Mouse (Mus musculus) 416B (cell line): ENCODE results near the gene B4galnt3.
A peak's percentile ranks its signal among the peaks of the same experiment; 100 is the strongest.

Experiments used
- DNase-seq: peaks from one replicate; pipeline ENCODE4 v3.0.0; 2011; ENCODE audit warnings: low read depth

Gene B4galnt3

DNA sequence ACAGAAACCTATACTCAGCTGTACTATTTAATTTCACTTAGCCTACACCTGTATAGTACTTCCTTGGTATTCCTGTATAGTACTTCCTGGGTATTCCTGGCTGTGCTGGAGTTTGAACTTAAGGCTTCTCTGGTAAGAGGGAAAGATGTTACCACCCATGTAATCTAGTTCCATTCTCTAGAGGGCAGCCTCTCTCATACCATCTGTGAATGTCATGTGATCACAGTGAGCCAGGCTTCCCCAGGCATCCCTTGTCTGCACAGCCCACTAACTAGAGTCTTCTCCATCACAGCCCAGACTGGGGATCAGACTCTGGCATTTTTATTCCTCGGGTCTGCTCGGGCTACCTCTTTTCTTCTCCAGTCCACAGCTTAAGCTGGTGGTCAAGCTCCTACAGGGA lies 75.1 kb downstream of the B4galnt3 start:
- peak; percentile 28 for DNase-seq

DNA sequence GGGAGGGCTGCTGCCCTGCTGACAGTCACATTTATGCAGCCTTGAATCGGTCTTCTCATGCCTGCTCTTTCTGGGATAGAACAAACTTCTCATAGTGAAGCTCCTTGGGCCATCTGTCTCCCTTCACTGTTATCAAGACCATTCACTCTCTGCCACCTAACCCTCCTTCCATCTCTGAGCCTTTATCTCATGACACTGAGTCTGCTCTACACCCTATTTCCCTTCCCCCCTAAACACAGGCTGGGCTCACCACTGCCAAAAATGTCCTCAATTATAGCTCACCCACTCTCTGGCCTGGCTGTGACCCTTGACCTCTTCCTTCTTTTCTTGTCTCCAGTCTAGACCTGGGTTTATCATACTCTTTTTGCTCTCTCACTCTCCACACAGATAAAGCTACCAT lies 77.7 kb downstream of the B4galnt3 start:
- no peak for DNase-seq

DNA sequence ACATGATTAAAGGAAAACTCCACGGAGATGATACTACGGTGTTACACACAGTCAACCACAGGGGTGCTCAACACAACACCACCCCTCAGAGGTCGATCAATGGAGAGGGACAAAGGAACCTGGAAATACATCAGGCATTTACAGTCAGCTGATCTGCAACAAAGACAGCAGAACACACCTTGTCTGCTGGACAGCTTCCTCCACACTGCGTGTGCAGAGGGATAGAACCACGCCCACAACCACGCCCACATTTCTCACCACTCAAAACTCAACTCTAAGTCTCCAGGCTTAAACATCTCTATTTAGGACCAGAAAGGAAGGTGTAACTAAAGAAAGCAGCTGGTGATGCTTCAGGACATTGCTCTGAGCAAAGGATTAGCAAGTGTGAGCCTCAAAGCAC lies 82.8 kb downstream of the B4galnt3 start:
- no peak for DNase-seq

DNA sequence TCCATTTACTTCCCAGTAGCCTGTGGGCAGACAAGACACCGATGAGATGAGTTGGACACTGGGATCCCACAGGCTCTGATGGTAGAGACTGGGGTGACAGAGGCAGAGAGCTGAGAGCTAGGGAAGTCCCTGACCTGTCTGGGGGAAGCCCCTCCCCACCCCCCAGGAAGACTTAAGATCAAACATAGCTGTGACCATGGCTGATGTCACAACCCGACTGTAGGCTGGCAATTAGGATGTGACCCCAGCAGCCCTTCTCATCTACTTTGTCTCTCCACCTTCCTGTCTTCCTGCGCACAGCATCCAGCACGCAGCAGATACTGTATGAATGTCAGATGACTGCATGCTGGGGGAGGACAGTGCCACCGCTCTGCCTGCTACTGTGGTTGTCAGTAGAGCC lies 87.8 kb downstream of the B4galnt3 start:
- no peak for DNase-seq

DNA sequence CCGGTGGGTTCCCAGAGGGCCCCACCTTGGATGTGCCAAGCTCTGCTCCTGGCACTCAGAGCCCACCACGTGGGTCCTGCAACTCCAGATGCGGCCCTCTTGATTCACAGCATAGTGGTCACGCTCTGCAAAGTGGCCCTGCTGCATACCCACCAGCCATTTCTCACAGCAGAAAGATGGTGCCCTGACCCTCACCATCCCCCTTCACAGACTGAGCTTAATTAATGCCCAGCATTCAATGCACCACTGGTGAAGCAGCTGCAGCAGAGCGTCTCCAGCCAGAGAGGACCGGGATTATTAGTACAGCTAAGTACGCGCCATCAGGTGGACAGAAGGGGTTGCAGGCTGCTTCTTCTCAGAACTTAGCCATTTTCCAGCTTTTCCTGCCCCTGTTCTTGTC lies 92.0 kb downstream of the B4galnt3 start:
- no peak for DNase-seq

DNA sequence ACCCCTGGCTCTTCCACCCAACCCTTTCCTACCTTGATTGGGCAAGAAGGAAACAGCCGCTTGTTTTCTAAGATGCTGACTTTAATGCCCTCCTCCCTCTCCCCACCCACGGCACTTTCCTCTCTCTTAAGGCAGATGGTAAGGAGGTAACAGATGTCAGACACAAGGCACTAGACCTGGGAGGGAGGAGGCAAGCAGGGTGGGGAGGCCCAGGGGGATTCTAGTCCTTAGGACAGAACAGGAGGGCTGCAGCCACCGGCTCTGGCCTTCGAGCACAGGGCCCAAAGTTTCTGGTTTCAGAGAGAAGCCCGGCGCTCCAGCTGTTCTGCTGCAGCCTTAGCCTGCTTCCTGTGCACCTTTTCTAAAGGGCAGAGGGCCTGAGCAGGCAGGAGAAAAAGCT lies 92.4 kb downstream of the B4galnt3 start:
- no peak for DNase-seq

DNA sequence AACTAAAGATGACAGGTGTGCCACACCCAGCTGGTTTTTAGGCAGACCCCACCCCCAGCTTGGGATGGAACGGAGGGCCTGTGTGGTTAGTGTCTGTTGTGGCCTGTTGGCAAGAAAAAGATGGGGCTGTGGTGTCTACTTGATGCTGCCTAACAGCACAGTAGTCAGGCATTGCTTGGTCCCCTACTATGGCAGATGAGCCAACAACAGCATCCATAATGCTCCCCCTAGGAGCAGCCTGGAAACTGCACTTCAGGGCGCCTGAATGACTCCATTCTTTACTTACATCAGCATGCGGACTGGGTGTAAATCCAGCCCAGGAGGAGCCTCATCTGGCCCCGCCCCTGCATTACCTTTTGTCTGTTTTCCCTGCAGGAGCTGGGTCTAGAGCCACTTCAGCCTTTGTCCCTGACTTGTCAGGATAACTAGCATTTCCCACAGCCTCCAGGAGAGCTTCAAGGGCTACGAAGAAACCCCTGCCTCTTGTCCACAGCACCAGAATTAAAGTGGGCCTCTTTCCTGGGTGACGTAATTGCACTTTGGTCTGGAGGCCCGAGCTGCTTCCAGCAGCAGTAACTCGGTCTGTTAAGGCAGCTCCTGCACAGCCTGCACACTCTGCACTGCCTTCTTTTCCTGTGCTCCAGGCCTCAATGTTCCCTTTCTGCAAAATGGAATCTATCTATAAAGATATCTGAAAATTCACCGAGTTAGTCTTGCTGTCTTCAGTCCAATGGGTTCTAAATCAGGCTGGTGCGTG lies 94.5 kb downstream of the B4galnt3 start:
- DNase-seq: no peak

DNA sequence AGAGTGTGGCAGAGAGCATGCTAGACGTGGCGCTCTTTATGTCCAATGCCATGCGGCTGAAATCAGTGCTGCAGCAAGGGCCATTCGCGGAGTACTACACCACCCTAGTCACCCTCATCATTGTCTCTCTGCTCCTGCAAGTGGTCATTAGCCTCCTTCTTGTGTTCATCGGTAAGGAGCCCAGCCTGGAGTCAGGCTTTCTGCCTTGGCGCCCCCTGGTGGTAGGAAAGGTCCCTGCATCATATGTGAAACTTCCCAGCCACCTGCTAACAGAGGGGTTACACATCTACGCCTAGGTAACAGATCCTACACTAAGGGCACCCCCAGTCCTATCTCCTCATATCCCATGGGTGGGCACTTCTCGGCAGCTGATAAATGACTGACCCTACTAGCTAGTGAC lies 96.4 kb downstream of the B4galnt3 start:
- DNase-seq: peak; percentile 72

DNA sequence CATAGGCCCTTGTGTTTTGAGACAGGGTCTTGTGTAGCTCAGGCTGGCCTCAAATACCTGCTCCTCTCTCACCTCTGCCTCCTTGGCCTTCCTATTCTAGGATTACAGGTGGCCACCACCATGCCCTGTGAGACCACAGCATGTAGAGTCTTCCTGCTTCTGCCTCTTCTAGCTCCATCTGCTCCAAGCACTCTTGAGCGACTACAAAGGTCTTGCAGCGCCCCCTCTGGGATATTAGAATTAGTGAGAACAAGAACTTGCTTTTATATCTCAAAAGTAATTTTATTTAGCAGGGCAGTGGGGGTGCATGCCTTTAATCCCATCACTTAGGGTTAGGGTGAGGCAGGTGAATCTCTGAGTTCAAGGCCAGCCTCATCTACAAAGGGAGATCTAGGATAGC lies 97.5 kb downstream of the B4galnt3 start:
- DNase-seq: peak; percentile 90

DNA sequence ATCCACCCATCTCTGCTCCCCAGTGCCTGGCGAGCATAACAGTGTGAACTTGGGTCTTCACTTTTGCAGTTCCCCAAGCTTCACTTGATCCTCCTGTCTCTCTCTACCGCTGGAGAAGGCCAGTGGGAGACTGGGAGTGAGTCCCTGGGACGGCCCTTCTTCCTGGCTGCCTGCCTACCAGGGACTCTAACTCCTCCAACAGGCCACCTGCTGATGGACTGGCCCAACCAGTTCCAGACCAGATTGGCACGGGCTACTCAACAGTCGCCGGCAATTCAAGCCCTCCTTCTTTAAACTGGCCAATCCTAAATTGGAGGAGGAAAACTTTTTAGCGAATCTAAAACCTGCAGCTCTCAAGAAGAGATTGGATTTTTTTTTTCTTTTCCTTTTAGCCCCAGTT lies 99.4 kb downstream of the B4galnt3 start:
- DNase-seq: no peak

DNA sequence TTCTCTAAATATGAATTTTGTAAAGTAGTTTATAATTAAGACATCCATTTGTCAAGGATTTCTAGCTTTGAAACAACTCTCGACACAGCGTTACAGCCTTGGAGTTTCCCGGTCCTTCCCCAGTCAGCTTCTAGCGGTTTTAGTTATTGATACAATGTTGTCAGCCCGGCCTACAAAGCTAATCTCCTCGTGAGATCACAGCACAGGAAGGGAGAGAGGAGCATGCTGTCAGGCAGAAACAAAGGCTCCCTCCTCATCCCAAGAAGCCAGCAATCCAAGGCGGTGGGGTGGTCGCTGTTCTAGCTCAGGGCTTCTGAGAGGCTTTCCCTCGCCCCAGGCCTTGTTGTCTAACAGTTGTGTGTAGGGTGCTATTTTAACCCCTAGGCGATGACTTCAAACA lies 100.1 kb downstream of the B4galnt3 start:
- DNase-seq: no peak

DNA sequence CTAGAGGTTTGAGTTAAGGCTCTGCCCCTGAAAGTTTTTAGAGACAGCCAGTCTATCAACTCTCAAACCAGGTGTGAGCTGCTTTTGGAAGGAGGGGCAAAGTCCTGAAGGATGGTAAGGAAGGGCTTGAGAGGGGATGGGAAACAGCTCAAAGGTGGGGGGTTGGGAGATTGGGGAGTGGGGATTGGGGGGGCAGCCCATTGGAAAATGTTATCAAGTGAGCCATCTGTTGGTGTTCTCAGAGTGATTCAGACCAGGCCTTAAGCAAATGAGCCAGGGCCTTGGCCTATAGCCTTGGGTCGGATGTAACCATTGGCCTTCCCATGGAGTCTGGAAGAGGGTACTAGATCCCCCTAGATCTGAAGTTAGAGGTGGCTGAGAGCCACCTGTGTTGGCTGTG lies 100.6 kb downstream of the B4galnt3 start:
- no peak for DNase-seq

DNA sequence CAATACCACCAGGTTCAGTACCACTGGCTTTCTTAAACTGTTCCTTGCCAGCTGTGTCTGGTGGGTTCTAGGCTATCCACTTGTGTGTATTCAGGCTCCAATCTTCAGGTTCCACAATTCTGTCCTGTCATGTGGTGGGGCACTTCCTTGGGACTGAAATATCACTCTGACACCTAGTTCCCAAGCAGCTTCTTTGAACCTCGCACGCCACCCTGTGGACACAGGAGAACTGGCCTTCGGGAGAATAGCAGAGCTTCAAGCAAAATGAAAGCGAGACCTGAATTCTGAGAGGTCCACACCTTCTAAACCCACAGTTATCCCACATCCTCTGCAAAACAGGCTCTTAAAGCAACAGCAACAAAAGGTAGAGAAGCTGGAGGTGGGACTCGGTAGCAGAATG lies 101.2 kb downstream of the B4galnt3 start:
- peak; percentile 95 for DNase-seq

DNA sequence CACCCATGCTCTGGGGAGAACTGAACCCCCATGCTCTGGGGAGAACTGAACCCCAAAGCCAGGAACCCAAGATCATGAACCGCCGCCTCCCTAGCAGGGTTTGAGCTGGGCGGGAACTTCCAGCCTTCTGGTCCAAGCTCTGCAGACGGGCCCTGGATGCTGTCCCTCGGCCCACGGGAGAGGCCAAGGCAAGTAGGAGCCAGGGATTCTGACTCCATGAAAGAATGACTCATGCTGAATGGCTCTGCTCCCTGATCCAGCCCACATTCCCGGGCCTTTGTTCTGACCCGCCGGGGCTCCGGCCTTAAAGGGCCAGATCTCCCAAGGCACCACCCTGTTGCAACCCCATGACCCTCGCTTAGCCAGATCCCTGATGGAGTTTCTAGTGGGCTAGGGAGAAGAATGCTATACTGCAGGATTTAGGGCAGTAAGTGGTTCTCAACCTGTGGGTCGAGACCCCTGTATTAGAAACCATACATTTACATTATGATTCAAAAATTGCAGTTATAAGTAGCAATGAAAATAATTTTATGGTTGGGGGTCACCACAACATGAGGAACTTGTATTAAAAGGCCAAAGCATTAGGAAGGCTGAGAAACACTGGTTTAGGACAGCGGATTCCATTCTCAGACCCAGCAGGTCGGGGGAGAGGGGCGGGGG lies 102.0 kb downstream of the B4galnt3 start:
- DNase-seq: no peak

DNA sequence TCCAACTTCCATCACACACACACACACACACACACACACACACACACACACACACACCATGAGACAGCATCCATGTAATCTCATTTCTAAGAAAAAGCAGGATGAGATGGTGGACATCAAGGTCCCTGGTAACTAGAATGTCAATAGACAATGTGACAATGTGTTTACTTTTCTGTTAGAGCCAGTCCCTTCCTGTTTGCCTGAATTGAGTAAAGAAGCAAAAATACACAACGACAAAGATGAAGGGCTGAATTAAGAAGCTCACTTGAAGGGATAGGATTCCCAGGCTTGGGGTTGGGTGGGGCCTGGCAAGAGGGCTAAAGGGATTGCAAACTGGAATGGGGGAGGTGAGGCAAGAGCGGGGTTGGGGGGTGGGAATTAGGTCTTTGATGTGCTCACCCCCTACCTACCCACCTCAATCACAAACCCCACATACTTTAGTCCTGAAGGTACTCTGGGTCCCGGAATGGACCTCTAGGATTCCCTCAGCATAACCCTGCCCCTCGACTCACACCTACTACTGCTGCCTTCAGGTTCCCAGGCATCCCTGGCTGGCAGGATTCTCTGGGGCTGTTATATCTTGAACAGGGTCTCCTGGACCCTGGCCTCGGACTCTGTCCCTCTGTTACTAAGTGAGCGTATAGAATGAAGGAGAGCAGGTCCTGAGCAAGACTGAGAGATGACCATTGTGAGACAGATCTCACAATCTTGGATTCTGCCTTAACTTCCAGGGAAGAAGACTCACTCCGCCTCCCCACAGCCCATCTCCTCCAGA lies 102.8 kb downstream of the B4galnt3 start:
- DNase-seq: no peak

DNA sequence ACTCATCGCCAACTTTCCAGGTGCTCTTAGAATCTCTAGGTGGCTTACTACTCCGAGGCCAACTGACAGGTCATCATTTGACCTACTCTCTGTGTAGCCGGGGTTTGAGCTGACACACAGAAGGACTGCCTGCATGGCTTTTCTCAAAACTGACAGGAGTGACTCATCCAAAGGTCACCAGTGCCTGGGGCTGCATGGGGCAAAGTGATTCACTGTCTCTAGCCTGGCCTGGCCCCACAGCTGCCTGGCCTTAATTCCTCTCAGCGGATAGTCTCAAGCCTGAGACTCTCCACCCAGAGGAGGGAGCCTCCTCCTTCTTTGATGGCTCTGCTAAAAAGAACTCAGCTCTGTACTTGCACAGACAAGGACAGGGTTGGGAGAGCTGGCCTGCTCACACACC lies 103.4 kb downstream of the B4galnt3 start:
- DNase-seq: peak; percentile 88

DNA sequence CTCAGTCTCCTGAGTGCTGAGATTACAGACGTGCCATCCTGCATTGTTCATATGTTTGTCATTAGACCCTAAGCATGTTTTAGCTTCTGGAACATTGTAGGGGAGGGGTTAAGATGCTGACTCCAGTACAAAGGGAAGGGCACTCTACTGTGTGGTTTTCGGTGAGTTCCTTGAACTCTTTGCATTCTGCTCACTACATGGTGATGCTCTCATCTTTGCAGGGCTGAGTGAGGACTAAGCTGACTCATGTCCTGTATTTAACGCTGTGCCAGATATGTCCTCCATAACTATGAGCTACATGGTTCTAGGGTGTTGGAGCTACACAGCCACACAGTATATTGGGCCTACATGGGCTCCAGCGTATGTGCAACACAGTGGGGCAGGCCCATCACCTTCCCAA lies 104.0 kb downstream of the B4galnt3 start:
- peak; percentile 83 for DNase-seq

DNA sequence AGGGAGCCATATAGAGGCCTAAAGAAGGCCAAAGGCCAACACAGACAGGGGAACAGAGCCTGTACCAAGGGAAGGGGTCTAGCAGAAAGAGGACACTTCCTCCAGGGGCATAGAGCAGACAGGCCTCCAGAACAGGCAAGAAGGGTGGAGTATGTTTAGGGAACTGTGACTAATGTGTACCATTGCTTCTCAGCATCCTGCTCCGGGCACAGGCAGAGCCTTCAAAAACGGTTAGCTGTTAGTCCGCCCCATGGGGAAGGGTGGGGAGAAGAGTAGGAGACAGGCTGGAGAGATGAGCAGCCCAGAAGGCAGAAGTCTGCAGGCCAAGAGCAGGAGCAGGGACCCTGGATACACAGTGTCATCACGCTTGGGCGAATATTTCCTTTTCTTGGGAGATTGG lies 105.1 kb downstream of the B4galnt3 start:
- DNase-seq: no peak

DNA sequence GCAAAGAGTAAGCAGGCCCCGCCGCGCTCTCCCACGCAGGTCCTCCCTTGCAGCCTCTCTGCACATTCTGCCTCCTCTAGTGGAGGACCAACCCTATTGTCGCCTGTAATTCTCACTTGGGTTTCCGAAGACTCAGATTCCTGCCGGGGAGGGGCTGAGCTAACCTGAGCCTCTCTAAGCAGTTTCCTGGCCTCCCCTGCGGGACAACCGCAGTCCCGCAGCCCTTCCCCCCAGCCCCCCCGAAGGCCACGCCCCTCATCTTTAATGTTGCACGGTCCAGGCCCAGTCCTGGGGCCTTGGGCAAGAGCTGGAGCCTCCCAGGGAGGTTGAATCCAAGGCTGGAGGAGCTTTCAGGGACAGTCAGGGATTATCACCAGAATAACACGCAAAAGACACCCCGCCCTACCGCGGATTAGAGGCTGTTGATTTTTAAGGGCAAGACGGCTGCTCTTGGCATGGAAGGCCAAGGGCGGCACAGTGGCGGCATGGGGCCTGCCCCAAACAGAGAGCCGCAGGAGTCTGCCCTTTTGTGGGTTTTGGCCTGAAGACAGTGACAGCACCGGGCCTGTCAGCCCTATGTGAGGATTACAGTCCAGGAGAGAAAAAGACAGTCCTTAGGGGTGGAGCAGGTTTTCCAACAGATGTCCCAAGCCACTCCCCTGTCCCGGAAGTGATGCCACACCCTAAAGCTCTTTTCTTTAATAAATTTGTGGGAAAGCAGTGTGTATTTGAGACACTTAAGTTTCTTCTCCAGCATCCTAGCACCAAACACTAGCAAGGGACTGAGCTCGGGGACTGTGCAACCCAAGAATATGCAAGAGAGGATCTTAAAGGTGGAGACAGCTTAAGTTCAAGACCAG lies 105.8 kb downstream of the B4galnt3 start:
- no peak for DNase-seq

DNA sequence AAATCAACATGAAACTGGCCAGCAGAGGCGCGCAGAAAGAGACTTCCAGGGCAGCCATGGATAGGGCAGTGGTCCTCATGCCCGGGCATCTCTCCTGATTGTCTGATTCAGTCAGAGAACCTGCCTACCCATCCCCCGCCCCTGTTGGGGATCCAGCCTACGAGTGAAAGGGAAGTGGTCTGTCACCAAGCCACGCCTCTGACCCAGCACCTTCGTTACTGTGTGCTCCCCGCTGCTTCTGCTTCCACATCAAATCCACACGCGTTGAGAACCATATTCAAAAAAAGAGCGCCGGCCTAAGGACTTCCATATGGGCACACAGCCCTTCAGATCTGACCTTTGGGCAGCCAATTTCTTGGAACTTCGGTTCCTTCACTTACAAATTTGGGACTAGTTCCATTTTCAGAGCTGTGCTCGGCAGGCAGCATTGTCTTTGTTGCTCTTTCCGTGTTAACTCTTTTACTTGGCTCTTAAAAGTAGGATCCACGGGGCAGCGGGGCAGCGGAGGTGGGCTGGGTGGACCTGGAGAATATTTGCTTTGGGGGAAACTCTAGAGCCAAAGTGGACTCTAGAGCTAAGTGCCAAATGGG lies 106.7 kb downstream of the B4galnt3 start:
- DNase-seq: peak; percentile 69

DNA sequence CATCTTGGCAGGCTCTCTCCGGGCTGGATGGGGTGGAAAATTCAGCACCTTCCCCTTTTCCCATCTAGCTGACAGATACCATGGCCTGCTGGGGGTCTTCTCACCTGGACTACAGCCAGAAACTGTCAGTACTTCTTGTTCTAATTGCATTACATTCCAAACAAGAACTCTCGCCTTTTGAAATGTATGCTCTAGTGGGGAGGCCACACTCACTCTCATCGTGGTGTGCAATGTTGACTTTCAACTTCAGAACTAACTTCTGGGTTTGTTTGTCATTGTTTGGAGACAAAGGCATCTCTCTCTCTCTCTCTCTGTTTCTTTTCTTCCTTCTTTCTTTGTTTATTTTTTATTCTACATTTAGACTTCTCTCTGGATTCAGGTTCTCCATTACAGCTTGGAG lies 107.8 kb downstream of the B4galnt3 start:
- DNase-seq: no peak

DNA sequence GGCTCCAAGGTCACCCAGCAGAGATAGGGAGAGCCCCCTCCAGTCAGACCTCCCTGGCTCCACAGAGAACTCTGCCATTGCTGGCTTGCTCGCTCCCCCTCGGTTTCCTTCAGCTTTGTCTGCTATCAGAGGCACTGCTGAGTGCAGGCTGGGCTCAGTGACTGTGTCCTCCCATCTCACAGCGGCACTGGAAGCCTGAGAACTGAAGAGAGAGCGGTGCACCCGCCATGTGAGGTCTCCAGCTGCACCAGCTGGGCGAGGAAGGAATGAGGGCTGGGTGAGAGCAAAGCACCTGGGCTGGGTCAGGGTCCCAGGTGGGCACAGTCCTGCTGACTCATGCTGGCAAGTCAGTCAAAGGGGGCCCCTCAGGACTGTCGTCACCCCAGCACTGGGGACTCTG lies 108.6 kb downstream of the B4galnt3 start:
- no peak for DNase-seq
